Mouse (Mus musculus) layer of hippocampus, postnatal 36 days (tissue): ENCODE results near the gene Rabepk. TPM values are rescaled to one million over a fixed set of nuclear protein-coding genes. Genes with fewer than 3 reads are reported as not detected.
A peak's percentile ranks its signal among the peaks of the same experiment; 100 is the strongest.
"Not testable (repeated sequence)": the region's sequence is repeated elsewhere in the genome, so short reads cannot be mapped to it uniquely, and the experiment has no call there.

Source experiments
- DNase-seq, 2 experiments: peaks; one replicate each; pipeline ENCODE4 v3.0.0; 2022
- total RNA-seq, 2 experiments: library from RNA; stranded (reverse); gene quantifications; 2 replicates each; pipeline ENCODE4 v1.2.3; 2021

Rabepk gene
- total RNA-seq, 2 experiments from 2014 or later, result 32.8 to 38.1 TPM

- no peak for DNase-seq
Measured at GRCm38 (mm10) chr2:34762174-34762573, 37.5 kb downstream of the Rabepk start.

GRCm38 (mm10) chr2:34761272-34761671, 38.4 kb downstream of the Rabepk start:
- not testable (repeated sequence) for DNase-seq

DNA sequence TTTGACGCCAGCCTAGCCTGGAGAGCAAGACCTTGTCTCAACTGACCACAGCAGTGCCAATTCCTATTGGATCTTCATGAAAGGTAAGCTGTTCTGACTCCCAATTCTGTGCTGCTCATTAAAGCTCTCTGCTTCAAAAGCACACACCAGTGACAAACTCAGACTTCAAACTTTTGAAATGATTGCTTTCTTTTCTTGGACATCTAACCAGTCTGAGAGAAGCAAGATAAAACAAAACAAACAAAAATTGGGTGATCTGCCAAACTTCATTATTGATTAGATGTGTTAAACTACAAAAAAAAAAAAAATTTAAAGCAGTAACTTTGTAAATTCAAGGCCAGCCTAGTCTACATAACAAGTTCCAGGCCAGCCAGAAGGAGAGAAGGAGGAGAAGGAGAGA, 42.4 kb downstream of the Rabepk start:
- DNase-seq, result no peak

DNA sequence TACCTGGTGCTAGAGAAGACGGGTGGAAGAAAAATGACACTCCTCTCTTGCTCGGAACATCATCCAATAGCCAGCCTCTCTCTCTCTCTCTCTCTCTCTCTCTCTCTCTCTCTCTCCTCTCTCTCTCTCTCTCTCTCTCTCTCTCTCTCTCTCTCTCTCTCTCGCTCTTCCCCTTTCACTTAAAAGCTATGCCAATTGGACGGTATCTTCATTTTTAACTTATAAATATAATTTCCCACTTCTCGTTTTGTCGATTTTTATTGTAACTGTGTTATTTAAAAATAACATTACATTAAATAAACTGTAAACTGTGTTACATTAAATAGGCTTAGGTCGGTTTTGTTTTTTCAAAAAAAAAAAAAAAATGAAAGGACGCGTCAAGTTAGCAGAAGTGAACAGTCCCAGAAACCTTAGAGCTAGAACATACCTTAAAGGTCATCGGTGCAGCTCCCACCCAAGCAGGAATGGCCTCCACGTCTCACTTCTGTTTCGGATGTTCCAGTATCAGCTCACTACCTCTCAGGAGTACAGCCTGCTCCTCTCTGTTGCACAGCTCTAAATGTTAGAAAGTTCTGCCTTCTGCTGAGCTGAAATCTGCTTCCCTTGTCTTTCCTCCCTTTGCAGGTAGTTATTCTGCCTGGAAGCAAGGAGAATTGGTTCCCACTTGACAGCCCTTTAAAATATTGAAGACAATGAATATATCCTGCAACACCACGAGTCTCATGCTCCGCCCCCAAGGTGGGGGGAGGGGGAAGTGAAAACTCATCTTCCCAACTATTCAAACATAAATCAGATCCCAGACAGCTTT, 45.0 kb downstream of the Rabepk start, which contains the start of gene Gapvd1:
Gapvd1 (minus strand) TSS at position 682 of the 808 bp plus-strand sequence.
- no peak for DNase-seq

DNA sequence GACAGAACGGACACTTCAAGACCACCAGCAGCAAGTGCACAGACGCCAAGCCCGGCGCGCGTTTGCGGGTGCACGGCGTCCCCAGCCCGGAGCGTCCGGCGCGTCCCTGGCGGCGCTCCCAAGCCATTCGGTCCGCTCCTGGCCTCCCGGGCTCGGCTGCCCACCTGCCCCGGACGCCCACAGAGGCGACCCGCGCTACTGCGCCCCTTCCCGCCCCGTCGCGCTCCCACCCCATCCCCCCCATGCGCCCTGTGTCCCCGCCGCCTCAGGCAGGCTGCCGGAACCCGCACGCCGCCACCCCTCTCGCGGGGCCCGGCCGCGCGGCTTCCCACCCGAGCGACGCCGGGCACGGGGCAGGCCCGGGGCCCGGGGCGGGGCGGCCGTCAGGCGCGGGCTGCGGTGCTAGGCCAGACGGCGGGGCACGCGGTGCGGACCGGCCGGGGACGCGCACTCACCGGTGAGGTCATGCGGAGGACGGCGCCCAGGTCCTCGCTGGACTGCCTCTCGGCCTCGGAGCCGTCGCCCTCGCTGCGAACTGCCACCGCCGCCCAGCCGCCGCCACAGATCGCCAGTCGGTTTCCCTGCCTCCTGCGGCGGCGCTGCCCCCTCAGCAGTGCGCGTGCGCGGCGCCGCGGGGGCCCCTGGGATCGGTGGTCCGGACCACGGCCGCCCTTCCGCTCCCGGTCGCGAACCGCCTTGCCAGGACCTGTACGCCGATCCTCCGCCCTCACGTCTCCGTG, 45.7 kb downstream of the Rabepk start:
- DNase-seq, result peak; percentile 82 to 86

DNA sequence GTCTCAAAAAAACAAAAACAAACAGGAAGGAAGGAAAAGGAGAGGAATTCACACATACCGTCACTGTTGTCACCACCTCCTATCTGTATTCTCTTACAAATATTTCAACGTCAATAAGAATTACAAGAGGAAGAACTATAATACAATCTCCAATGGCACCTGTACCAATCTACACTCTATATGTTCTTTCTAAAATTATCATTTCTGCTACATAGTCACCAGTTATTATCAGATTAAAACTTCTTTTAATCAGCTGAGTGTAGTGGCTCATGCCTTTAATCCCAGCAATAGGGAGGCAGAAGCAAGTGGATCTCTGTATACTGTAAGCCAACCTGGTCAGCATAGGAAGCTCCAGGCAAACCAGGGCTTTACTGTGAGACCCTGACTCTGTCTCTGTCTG, 49.5 kb downstream of the Rabepk start:
- no peak for DNase-seq

- DNase-seq, result no peak
Measured at GRCm38 (mm10) chr2:34748479-34748878, 51.2 kb downstream of the Rabepk start.

- DNase-seq, result no peak
Measured at GRCm38 (mm10) chr2:34745673-34746072, 54.0 kb downstream of the Rabepk start.

DNA sequence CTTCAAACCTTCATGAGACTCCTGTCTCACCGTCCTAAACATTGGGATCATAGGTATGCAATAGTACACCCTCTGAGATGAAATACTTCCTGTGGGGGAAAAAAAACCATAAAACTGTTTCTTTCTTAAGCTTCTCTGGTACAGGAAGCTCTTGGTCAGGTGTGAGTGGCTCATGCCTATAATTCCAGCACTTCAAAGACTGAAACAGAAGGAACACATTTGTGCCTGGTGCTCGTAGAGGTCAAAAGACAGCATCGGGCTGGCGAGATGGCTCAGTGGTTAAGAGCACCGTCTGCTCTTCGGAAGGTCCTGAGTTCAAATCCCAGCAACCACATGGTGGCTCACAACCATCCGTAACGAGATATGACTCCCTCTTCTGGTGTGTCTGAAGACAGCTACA, 55.2 kb downstream of the Rabepk start:
- no peak for DNase-seq

DNA sequence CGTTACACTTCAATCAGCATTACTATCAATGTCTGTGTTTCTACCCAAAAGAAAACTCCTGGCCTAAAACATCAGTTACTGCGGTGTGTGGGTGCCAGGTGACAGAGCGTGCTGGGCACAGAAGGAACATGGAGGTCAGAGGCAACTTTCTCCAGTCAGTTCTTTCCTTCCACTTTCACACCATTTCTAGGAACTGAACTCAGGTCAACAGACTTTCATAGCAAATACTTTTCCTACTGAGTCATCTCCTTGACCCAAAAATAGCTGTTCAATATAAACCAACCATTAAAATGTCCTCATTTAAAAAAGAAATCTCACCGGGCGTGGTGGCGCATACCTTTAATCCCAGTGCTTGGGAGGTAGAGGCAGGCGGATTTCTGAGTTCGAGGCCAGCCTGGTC, 57.0 kb downstream of the Rabepk start:
- DNase-seq, result no peak

- no peak for DNase-seq
Measured at GRCm38 (mm10) chr2:34741390-34742159, 58.1 kb downstream of the Rabepk start.

DNA sequence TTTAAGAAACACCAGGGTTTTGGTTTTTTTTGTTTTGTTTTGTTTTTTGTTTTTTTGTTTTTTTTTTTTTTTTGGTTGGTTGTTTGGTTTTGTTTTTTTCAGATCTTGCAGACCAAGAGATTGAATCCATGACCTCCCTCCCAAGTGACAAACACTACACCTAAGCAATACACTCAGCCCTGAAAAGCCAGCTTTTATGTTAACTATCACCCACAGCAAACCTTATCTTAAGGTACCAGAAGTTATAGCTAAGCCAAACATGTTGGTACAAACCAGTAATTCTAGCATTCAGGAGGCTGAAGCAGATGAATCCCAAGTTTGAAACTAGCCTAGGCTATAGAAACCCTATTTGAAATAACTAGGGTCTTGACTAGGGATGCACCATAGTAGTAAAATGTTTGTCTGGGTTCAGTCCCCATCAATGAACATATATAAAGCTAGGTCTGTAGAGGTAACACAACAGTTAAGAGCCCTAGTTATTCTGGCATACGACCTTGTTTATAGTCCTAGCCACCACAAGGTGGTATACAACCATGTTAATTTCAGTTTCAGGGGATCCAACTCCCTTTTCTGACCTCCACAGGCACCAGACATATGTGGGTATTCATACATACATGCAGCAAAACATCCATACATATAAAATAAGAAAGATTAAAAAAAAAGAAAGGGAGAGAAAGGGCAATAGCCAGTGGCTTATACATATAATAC, 59.9 kb downstream of the Rabepk start:
- DNase-seq, result no peak

GRCm38 (mm10) chr2:34737911-34738310, 61.8 kb downstream of the Rabepk start:
- no peak for DNase-seq

DNA sequence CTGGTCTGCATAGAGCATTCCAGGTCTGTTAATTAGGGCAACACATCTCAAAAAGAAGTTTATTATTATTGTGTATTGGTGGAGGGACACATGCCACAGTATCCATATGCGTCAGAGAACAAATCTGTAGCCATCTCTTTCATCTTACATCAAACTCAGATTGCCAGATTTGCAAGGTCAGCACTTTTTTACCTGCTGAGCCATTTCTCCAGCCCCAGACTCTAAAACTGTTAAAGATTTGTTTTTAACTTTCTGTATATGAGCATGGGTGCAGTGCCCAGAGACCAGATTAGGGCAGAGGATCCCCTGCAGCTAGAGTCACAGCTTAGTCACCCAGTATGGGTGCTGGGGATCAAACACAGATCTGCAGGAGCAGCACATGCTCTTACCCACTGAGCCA, 63.1 kb downstream of the Rabepk start:
- no peak for DNase-seq

Other genes with a start within 250 kb of the Rabepk start
- gene Gapvd1, start 44.7 kb downstream of the Rabepk start, total RNA-seq, result 100 to 1,000 TPM; 106 TPM
- gene Hspa5, start 27.9 kb downstream of the Rabepk start, total RNA-seq, result 100 to 1,000 TPM; 389 to 507 TPM
- 10 to 100 TPM; 77.4 to 83.4 TPM for gene Fbxw2, start 26.4 kb upstream of the Rabepk start, total RNA-seq
- gene Gm34653, start 33.1 kb upstream of the Rabepk start, total RNA-seq, result not detected
- under 1 TPM; 0.18 to 0.40 TPM for gene Cutal, start 74.5 kb upstream of the Rabepk start, total RNA-seq
- 10 to 100 TPM; 40.3 to 44.3 TPM for gene Psmd5, start 75.1 kb upstream of the Rabepk start, total RNA-seq
- 1 to 10 TPM; 1.1 to 1.3 TPM for gene Phf19, start 114.1 kb upstream of the Rabepk start, total RNA-seq
- gene Traf1, start 161.9 kb upstream of the Rabepk start, total RNA-seq, result 1 to 10 TPM; 2.2 to 3.0 TPM